Mouse (Mus musculus): ENCODE data around the gene Nr2f2. TPM values are rescaled to one million over a fixed set of nuclear protein-coding genes. Genes with fewer than 3 reads are reported as not detected.

Nr2f2 gene
- polyA plus RNA-seq, 1 experiment = 13.0 TPM

GRCm38 (mm10) chr7:70351981-70352560 is 14.5 kb downstream of the Nr2f2 start:
- H3K4me3 ChIP-seq (ENCODE audit: insufficient read depth, poor library complexity, severe bottlenecking) = no peak overlapping the region
- H3ac ChIP-seq (ENCODE audit: control insufficient read depth, insufficient read length, low read depth) = no peak overlapping the region
- no peak for TF ChIP-seq MYOG (IDR thresholded peaks at IDR 0.05; ENCODE audit: control insufficient read depth, extremely low read depth, insufficient read length)
- TF ChIP-seq FOSL1 (IDR thresholded peaks at IDR 0.05; ENCODE audit: insufficient read depth, low read length, poor library complexity, severe bottlenecking) = no peak
- no peak for TF ChIP-seq USF1 (IDR thresholded peaks at IDR 0.05; ENCODE audit: low read depth)
- TF ChIP-seq MYOD1 (IDR thresholded peaks at IDR 0.05; ENCODE audit: control insufficient read depth, insufficient read length, low read depth) = no peak
- TF ChIP-seq CTCF (IDR thresholded peaks at IDR 0.05; ENCODE audit: control insufficient read depth, insufficient read depth, insufficient read length) = no peak
- no peak for TF ChIP-seq CEBPB (IDR thresholded peaks at IDR 0.05; ENCODE audit: low read depth)
- no peaks in the 10 kb centered on the region for H3K27me3 ChIP-seq (ENCODE audit: control insufficient read depth, insufficient read depth, insufficient read length)
- H3K79me2 ChIP-seq (ENCODE audit: control insufficient read depth, insufficient read depth) = peaks cover 48% of the 10 kb centered on the region
- H3K79me3 ChIP-seq (ENCODE audit: low read depth) = peaks cover 37% of the 10 kb centered on the region
- H3K36me3 ChIP-seq (ENCODE audit: control insufficient read depth, insufficient read depth) = peaks cover 39% of the 10 kb centered on the region

- no peak overlapping the region for H3K4me3 ChIP-seq (ENCODE audit: insufficient read depth, poor library complexity, severe bottlenecking)
- H3ac ChIP-seq (ENCODE audit: control insufficient read depth, insufficient read length, low read depth) = peak overlapping the region; percentile 39
- peaks cover 29% of the 10 kb centered on the region for H3K79me3 ChIP-seq (ENCODE audit: low read depth)
- H3K79me2 ChIP-seq (ENCODE audit: control insufficient read depth, insufficient read depth) = peaks cover 37% of the 10 kb centered on the region
- no peaks in the 10 kb centered on the region for H3K27me3 ChIP-seq (ENCODE audit: control insufficient read depth, insufficient read depth, insufficient read length)
- no peak for TF ChIP-seq CEBPB (IDR thresholded peaks at IDR 0.05; ENCODE audit: low read depth)
- TF ChIP-seq MYOG (IDR thresholded peaks at IDR 0.05; ENCODE audit: control insufficient read depth, extremely low read depth, insufficient read length) = no peak
- TF ChIP-seq USF1 (IDR thresholded peaks at IDR 0.05; ENCODE audit: low read depth) = no peak
- TF ChIP-seq MAX (IDR thresholded peaks at IDR 0.05) = no peak
- no peak for TF ChIP-seq FOSL1 (IDR thresholded peaks at IDR 0.05; ENCODE audit: insufficient read depth, low read length, poor library complexity, severe bottlenecking)
- no peak for TF ChIP-seq CTCF (IDR thresholded peaks at IDR 0.05; ENCODE audit: control insufficient read depth, insufficient read depth, insufficient read length)
- no peak for TF ChIP-seq MYOD1 (IDR thresholded peaks at IDR 0.05; ENCODE audit: control insufficient read depth, insufficient read length, low read depth)
- peaks cover 31% of the 10 kb centered on the region for H3K36me3 ChIP-seq (ENCODE audit: control insufficient read depth, insufficient read depth)
Measured at GRCm38 (mm10) chr7:70350781-70351551, 15.6 kb downstream of the Nr2f2 start.

- Histone ChIP-seq H3K79me2 (ENCODE audit: control insufficient read depth, insufficient read depth) (peaks cover 29% of the 10 kb centered on the region), H3ac (ENCODE audit: control insufficient read depth, insufficient read length, low read depth) (no peak overlapping the region), H3K4me3 (ENCODE audit: insufficient read depth, poor library complexity, severe bottlenecking) (no peak overlapping the region), H3K79me3 (ENCODE audit: low read depth) (peaks cover 21% of the 10 kb centered on the region), H3K27me3 (ENCODE audit: control insufficient read depth, insufficient read depth, insufficient read length) (no peaks in the 10 kb centered on the region), H3K36me3 (ENCODE audit: control insufficient read depth, insufficient read depth) (peaks cover 29% of the 10 kb centered on the region)
- TF ChIP-seq CEBPB (IDR thresholded peaks at IDR 0.05; ENCODE audit: low read depth) = no peak
- TF ChIP-seq FOSL1 (IDR thresholded peaks at IDR 0.05; ENCODE audit: insufficient read depth, low read length, poor library complexity, severe bottlenecking) = no peak
- TF ChIP-seq MYOD1 (IDR thresholded peaks at IDR 0.05; ENCODE audit: control insufficient read depth, insufficient read length, low read depth) = no peak
- no peak for TF ChIP-seq USF1 (IDR thresholded peaks at IDR 0.05; ENCODE audit: low read depth)
- no peak for TF ChIP-seq MAX (IDR thresholded peaks at IDR 0.05)
- TF ChIP-seq CTCF (IDR thresholded peaks at IDR 0.05; ENCODE audit: control insufficient read depth, insufficient read depth, insufficient read length) = no peak
- no peak for TF ChIP-seq MYOG (IDR thresholded peaks at IDR 0.05; ENCODE audit: control insufficient read depth, extremely low read depth, insufficient read length)
Measured at GRCm38 (mm10) chr7:70349981-70350670, 16.4 kb downstream of the Nr2f2 start.

- peaks cover 20% of the 10 kb centered on the region for H3K79me3 ChIP-seq (ENCODE audit: low read depth)
- H3K79me2 ChIP-seq (ENCODE audit: control insufficient read depth, insufficient read depth) = peaks cover 22% of the 10 kb centered on the region
- H3ac ChIP-seq (ENCODE audit: control insufficient read depth, insufficient read length, low read depth) = no peak overlapping the region
- peaks cover 23% of the 10 kb centered on the region for H3K36me3 ChIP-seq (ENCODE audit: control insufficient read depth, insufficient read depth)
- H3K27me3 ChIP-seq (ENCODE audit: control insufficient read depth, insufficient read depth, insufficient read length) = no peaks in the 10 kb centered on the region
- TF ChIP-seq MYOG (IDR thresholded peaks at IDR 0.05; ENCODE audit: control insufficient read depth, extremely low read depth, insufficient read length) (no peak), FOSL1 (IDR thresholded peaks at IDR 0.05; ENCODE audit: insufficient read depth, low read length, poor library complexity, severe bottlenecking) (no peak), USF1 (IDR thresholded peaks at IDR 0.05; ENCODE audit: low read depth) (no peak), MYOD1 (IDR thresholded peaks at IDR 0.05; ENCODE audit: control insufficient read depth, insufficient read length, low read depth) (no peak), CTCF (IDR thresholded peaks at IDR 0.05; ENCODE audit: control insufficient read depth, insufficient read depth, insufficient read length) (no peak), CEBPB (IDR thresholded peaks at IDR 0.05; ENCODE audit: low read depth) (no peak), MAX (IDR thresholded peaks at IDR 0.05) (no peak)
- no peak overlapping the region for H3K4me3 ChIP-seq (ENCODE audit: insufficient read depth, poor library complexity, severe bottlenecking)
Measured at GRCm38 (mm10) chr7:70348977-70349615, 17.4 kb downstream of the Nr2f2 start.

All from C2C12 (cell line).